Mouse (Mus musculus) embryonic fibroblast, embryonic 13.5 days (primary cell): ENCODE measurements around the gene Gmpr2. TPM values are rescaled to one million over a fixed set of nuclear protein-coding genes. Genes with fewer than 3 reads are reported as not detected.

Experiments
- H3K27ac ChIP-seq: 2 replicates; pipeline ENCODE4 v1.5.1; 2012; ENCODE audit warnings: low read length, control low read depth, inconsistent platforms; ENCODE audit not compliant: insufficient read depth
- H3K4me1 ChIP-seq: 2 replicates; pipeline ENCODE4 v1.6.1; 2011; ENCODE audit warnings: low read length; ENCODE audit not compliant: control insufficient read depth, insufficient read depth
- H3K4me3 ChIP-seq: 2 replicates; pipeline ENCODE4 v1.5.1; 2011; ENCODE audit warnings: mild to moderate bottlenecking, control low read depth, low read length; ENCODE audit not compliant: insufficient read depth
- CTCF ChIP-seq: IDR thresholded peaks from 2 replicates; pipeline ENCODE4 v1.5.1; 2011; ENCODE audit warnings: mild to moderate bottlenecking, control low read depth, low read length, moderate library complexity, borderline replicate concordance; ENCODE audit not compliant: insufficient read depth
- POLR2A ChIP-seq: IDR thresholded peaks from 2 replicates; pipeline ENCODE4 v1.6.1; 2011; ENCODE audit warnings: low read depth, mild to moderate bottlenecking, control low read depth, low read length, moderate library complexity
- polyA plus RNA-seq: library from polyadenylated mRNA; stranded (reverse); fragments of >200 nt; gene quantifications from 2 replicates; pipeline ENCODE4 v1.2.4, GENCODE M21; 2011; ENCODE audit warnings: low read depth; ENCODE audit not compliant: missing spikeins, insufficient read length

The Gmpr2 gene
- polyA plus RNA-seq, 1 experiment = 34.1 TPM

DNA sequence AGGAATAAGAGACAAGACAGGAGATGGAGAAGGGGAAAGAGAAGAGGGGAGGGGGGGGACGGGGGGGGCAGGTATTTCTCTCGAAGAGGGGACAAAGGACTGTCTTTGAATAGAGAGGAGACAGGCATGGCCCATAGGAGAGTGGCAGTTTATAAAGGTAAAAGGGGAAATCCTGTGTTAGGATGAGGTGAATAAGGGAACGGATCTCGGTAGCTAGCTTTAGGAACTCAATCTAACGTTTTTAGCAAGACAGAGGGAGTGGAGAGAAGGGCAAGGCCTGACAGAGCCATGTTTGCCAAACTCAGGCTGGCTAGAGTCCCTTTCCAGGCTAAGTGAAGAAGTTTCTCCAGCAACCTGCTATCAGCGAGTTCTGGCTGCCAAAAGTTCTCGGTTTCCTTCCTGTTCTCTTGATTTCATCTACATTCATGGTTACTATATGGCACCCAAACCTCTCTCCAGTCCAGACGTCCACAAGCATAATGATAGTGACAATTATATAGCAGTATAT is 50.8 kb downstream of the Gmpr2 start:
- TF ChIP-seq CTCF (no peak), POLR2A (no peak)
- Histone ChIP-seq H3K4me1 (peaks cover 8% of the 10 kb centered on the region; the same call in 1 of the 2 replicates), H3K27ac (no peak overlapping the region), H3K4me3 (no peak overlapping the region)

DNA sequence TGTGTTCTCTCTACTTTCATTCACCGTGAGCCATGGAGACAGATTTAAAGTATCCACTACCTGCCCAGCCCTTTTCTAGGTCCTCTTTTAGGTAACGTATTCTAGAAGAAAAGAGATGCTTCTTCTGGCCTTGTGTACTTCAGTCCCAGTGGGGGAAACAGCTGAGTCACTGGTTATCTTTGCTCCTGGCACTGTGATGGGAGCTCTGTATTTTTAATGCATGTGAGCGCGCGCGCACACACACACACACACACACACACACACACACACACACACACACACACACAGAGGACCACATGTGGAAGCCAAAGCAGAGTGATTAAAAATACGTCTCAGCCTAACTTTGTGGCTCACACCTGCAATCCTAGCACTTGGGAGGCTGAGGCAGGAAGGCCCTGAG is 51.7 kb downstream of the Gmpr2 start:
- H3K27ac ChIP-seq = no peak overlapping the region
- TF ChIP-seq CTCF (no peak), POLR2A (no peak)
- peaks cover 8% of the 10 kb centered on the region; the same call in 1 of the 2 replicates for H3K4me1 ChIP-seq
- no peak overlapping the region for H3K4me3 ChIP-seq

DNA sequence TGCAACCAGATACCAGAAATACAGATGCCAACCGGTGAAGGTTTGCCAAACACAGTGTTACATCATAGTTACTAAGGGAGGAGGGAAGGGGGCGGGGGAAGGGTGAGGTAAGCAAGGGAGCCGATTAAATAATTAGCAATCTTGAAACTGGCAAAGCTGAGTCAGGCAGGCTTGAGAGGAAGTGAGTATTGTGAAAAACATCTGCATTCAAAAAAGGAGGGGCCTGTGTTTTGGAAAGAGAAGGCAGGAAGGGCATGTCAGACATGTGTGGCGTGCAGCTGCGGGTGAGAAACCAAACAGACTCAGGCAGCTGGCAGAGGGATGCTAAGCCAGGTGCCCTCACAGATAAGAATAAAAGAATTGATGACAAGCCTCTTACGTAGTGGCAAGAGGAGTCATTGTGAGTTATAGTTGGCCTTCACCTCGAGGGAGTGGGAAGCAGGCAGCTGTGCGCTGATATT is 52.7 kb downstream of the Gmpr2 start:
- no peak overlapping the region; the same call in 1 of the 2 replicates for H3K27ac ChIP-seq
- H3K4me1 ChIP-seq = peaks cover 8% of the 10 kb centered on the region; the same call in 1 of the 2 replicates
- TF ChIP-seq CTCF = no peak
- TF ChIP-seq POLR2A = no peak
- H3K4me3 ChIP-seq = no peak overlapping the region

DNA sequence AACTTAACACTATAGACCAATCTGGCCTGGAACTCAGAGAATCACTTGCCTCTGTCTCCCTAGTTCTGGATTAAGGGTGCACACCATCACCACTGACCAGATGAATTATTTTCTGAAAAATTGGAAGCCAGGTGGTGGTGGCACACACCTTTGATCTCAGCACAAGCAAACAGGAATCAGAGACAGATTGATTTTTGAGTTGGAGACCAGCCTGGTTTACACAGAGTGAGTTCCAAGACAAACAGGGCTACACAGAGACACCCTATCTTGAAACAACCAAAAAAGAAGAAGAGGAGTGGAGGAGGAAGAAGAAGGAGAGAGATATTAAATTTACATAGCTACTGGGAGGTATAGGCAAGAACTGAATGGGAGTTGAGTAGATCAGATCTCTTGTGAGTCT is 54.5 kb downstream of the Gmpr2 start:
- no peak overlapping the region for H3K4me3 ChIP-seq
- H3K4me1 ChIP-seq = peaks cover 8% of the 10 kb centered on the region; the same call in 1 of the 2 replicates
- TF ChIP-seq POLR2A = no peak
- no peak overlapping the region for H3K27ac ChIP-seq

DNA sequence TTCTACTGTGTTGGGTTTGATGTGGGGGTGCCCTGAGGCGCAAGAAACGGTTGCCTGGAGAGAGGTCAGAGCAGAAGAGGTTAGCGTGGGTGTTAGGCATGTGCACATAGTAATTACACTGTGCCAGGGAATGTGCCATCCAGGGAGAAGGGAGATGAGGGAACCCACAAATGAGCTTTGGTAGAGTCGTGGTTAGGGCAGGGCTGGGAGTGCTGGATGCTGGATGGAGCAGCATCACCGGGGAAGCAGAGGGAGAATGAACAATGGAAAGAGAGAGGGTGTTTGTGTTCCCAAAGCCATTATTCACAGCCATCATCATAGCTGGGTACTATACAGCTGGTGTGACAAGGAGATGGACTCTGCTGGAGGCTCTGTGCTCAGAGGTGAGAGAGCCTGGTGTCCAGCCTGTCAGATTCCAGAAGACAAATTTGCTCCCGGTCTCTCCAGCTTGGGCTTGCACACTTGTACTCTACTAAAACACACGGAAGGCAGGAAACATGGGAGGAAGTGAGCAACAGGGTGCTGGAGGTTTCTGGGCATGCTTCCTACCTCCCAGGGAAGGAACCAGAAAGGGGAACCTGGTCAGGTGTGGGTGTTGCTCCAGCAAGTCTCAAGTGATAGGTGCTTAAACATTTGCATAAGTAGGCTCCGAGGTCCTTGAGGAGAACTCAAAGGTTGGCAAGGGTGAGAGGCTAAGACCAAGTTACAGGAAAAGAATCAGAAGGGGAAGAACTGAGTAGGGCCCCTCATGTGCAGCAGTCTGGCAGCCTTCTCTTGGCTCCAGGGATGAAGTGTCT is 56.3 kb downstream of the Gmpr2 start:
- Histone ChIP-seq H3K4me3 (no peak overlapping the region), H3K27ac (no peak overlapping the region), H3K4me1 (peaks cover 8% of the 10 kb centered on the region; the same call in 1 of the 2 replicates)
- no peak for TF ChIP-seq CTCF
- TF ChIP-seq POLR2A = no peak

Other genes with a start within 250 kb of the Gmpr2 start
- 39.6 and 51.8 TPM in 2 replicates for gene Dhrs4, start 193.2 kb upstream of the Gmpr2 start, polyA plus RNA-seq
- 0.77 and 2.9 TPM in 2 replicates for gene Carmil3, start 181.3 kb upstream of the Gmpr2 start, polyA plus RNA-seq
- not detected in 2 replicates for gene Cpne6, start 161.5 kb upstream of the Gmpr2 start, polyA plus RNA-seq
- not detected in 2 replicates for gene Nrl, start 147.0 kb upstream of the Gmpr2 start, polyA plus RNA-seq
- gene Pck2, start 131.7 kb upstream of the Gmpr2 start, polyA plus RNA-seq = 120 and 151 TPM in 2 replicates
- 19.4 and 20.7 TPM in 2 replicates for gene Dcaf11, start 111.9 kb upstream of the Gmpr2 start, polyA plus RNA-seq
- gene A730061H03Rik, start 111.5 kb upstream of the Gmpr2 start, polyA plus RNA-seq = not detected in 2 replicates
- gene Fitm1, start 96.3 kb upstream of the Gmpr2 start, polyA plus RNA-seq = not detected in 2 replicates
- gene Psme1, start 93.8 kb upstream of the Gmpr2 start, polyA plus RNA-seq = 87.2 and 116 TPM in 2 replicates
- gene Emc9, start 86.6 kb upstream of the Gmpr2 start, polyA plus RNA-seq = 8.9 and 10.0 TPM in 2 replicates
- gene Psme2, start 80.8 kb upstream of the Gmpr2 start, polyA plus RNA-seq = 169 and 242 TPM in 2 replicates
- 17.0 and 24.7 TPM in 2 replicates for gene Rnf31, start 80.2 kb upstream of the Gmpr2 start, polyA plus RNA-seq
- gene Irf9, start 68.4 kb upstream of the Gmpr2 start, polyA plus RNA-seq = 24.2 and 33.2 TPM in 2 replicates
- 0.65 TPM in 1 of 2 replicates, not detected in the other for gene Rec8, start 53.9 kb upstream of the Gmpr2 start, polyA plus RNA-seq
- gene Ipo4, start 36.0 kb upstream of the Gmpr2 start, polyA plus RNA-seq = 131 and 143 TPM in 2 replicates
- 13.1 and 22.2 TPM in 2 replicates for gene Gm49378, start 34.0 kb upstream of the Gmpr2 start, polyA plus RNA-seq
- 77.1 and 90.9 TPM in 2 replicates for gene Tm9sf1, start 28.1 kb upstream of the Gmpr2 start, polyA plus RNA-seq
- gene Tssk4, start 21.8 kb upstream of the Gmpr2 start, polyA plus RNA-seq = 0.73 and 0.81 TPM in 2 replicates
- gene Mdp1, start 11.4 kb upstream of the Gmpr2 start, polyA plus RNA-seq = 28.9 and 30.0 TPM in 2 replicates
- gene Nedd8, start 183 bp downstream of the Gmpr2 start, polyA plus RNA-seq = 287 and 295 TPM in 2 replicates
- gene Tinf2, start 9.9 kb downstream of the Gmpr2 start, polyA plus RNA-seq = 19.7 and 20.8 TPM in 2 replicates
- 0.25 and 0.32 TPM in 2 replicates for gene Tgm1, start 42.0 kb downstream of the Gmpr2 start, polyA plus RNA-seq
- 11.5 and 16.3 TPM in 2 replicates for gene Rabggta, start 50.3 kb downstream of the Gmpr2 start, polyA plus RNA-seq
- 55.1 and 61.6 TPM in 2 replicates for gene Dhrs1, start 73.7 kb downstream of the Gmpr2 start, polyA plus RNA-seq
- 36.4 and 37.5 TPM in 2 replicates for gene Nop9, start 73.8 kb downstream of the Gmpr2 start, polyA plus RNA-seq
- 0.95 TPM in 1 of 2 replicates, not detected in the other for gene Cideb, start 86.5 kb downstream of the Gmpr2 start, polyA plus RNA-seq
- gene Ltb4r2, start 89.5 kb downstream of the Gmpr2 start, polyA plus RNA-seq = 2.0 TPM in 2 replicates
- gene Ltb4r1, start 94.0 kb downstream of the Gmpr2 start, polyA plus RNA-seq = 0.82 and 1.0 TPM in 2 replicates
- gene Adcy4, start 112.2 kb downstream of the Gmpr2 start, polyA plus RNA-seq = 8.7 and 18.0 TPM in 2 replicates
- gene Ripk3, start 116.9 kb downstream of the Gmpr2 start, polyA plus RNA-seq = 109 and 141 TPM in 2 replicates
- 88.8 and 98.2 TPM in 2 replicates for gene Nfatc4, start 151.2 kb downstream of the Gmpr2 start, polyA plus RNA-seq
- 31.7 and 36.6 TPM in 2 replicates for gene Nynrin, start 182.1 kb downstream of the Gmpr2 start, polyA plus RNA-seq
- 0.23 and 0.35 TPM in 2 replicates for gene Cbln3, start 212.5 kb downstream of the Gmpr2 start, polyA plus RNA-seq
- gene Khnyn, start 213.0 kb downstream of the Gmpr2 start, polyA plus RNA-seq = 15.4 and 17.5 TPM in 2 replicates
- gene Sdr39u1, start 228.4 kb downstream of the Gmpr2 start, polyA plus RNA-seq = 19.6 and 25.0 TPM in 2 replicates